Mouse (Mus musculus) embryo, embryonic 10.5 days (tissue): ENCODE measurements around the gene Lpp.

Experiments used
- DNase-seq: peaks from one replicate; pipeline ENCODE4 v3.0.0-alpha.2; 2015; ENCODE audit warnings: low spot score

The Lpp gene

DNA sequence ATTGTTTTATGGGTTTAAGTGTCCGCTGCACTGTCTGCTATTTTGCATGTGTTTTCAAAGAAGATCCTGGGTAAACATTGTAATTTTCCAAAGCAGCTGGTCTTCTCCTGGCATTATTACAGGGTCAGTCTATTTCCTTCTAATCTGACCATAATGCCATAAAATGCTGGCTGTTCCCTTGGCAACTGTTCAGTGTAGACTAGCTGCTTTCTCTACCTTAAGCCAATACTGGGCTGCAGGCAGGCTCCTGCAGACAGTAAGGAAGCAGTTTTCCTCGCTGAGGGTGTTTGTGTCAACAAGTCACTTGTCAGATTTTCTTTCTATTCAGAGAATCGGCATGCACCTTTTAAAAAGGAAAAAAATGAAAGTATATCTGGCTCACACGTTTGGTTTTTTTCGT lies 537.3 kb downstream of the Lpp start:
- no peak for DNase-seq

DNA sequence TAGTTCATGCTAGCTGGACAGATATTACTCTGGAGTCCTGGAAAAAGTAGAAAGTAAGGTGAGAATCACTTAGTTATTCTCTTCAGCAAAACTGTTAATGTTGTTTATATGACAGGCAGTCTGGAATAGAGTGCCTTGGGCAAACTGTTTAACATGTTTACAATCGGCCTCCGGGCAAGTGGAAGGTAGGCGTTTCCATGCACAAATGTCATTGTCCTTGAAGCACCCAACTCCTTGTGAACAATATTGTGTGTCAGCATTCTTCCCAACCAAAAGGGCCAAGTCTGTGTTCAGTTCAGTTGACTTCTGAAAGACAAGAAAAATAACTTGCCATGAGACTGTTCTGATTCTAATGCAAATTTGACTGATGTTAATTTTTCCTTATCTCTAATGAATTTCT lies 539.5 kb downstream of the Lpp start:
- no peak for DNase-seq

DNA sequence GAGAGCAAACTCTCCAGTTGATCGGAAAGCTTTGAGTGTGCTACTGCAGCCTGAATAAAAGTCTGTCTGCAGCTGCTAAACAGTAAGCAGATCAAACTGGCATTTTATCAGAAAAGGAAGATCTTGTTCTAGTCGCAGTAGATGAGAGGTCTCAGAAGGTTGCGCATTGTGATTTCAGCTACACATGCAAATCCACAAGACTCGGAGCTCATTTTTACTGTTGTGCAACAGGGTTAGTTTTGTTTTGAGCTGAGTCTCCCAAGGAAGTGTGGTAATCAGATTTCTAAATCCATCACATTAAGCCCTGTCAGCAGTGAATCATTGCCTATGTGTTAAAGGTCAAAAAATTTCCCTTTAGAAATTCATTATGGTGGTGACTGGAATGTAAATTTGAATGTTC lies 540.4 kb downstream of the Lpp start:
- no peak for DNase-seq

DNA sequence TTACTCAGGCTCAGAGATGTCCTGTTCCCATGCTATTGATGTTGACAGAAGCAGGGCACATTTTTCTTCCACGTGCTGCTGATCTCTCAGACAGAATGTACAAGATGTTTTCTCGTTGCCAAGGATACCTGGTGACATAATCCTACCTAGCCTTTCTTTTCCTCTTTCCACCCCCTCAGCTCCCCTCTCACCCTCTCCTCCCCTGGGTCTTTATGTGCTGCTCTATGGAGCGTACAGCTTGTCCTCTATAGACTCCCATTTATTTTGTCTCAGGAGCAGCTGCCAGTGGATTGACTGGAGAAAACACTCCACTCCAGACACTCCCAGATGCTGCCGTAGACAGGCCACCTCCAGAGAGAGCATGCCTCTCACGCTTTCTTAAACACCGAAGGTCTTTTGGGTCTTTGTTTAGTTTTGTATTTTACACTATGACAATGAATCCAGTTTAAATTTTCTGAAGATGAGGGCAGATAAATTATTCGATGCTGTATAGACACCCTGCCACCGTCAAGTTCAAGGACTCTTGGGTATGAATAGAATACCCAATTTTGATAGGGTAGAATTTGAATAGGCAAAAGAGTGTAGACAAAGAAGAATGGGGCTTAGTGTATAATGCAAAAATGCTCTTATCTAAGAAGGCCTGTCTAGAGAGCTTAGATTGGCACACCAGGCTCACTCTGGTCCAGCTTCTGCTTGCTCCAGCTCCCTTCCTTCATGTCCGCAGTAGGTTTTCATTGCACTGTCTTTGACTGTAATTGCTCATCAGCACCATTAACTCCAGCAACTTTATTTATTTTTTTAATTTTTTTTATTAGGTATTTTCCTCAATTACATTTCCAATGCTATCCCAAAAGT lies 548.2 kb downstream of the Lpp start:
- peak; percentile 60 for DNase-seq

DNA sequence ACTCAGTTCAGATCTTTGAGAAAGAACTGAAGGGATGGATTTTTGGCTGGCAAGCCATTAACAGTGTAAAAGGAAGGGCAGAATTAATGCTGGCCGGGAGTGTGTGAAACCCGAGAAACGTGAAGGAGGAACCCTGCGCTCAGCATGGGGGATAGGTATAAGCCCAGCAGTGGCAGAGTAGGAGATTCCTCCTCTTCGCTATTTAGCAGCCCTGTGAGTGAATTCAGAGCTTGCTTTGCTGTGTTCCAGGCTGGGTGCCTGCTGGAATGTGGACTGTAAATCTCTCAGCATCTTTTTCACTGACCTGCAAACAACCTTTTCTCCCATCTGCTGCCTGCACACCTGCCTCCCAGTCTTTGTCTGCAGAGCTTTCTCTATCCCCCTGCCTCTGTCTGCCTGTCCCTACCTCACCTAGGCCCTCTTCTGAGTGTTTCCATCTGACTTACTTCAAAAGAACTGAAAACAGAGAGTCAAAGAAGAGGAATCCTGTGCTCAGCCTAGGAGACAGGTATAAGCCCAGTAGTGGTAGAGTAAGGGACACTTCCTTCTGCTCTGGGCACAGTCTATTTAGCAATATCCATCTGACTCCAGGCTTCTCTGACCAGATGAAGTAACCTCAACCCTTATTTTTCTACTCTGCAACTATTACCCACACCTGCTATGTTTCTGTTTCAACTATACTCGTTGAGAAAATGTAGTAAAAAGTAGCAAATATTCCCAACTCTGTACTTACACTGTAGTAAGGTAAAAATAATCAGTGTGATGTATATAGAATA lies 550.4 kb downstream of the Lpp start:
- peak; percentile 30 for DNase-seq

DNA sequence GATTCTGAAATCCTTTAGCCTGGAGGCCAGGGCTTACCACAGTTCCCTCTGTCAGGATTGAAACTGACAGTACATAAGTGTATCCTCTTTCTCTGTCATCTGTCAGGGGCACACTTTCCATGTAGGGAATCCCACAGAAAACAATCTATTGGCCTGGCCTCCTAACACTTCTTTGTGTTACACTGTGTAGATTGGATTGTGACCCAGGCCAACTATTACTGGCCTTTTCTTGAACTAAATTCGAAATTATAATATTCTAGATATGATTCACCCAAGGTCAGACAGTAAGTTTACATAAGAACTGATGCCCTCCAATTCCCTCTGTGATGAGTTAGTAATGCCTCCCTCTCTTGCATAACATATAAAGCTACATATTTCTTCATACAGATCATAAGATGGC lies 553.0 kb downstream of the Lpp start:
- DNase-seq: no peak

DNA sequence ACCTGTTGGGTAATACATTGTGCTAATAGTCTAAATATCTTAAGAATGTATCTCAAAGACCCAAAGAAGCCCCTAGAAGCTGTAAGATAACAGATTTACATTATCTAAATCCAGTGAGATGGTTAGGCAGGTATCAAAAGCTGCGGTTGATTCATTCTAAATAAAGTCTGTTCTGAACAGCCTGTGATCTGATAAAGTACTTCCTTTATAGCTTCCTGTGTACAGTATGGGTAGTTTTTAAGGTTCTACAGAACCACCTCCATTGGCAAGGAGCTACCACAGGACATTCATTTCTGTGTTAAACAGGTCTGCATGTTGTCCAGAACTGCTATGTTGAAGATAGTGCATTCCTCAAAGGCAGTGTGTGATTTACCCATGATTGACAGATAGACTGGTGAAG lies 554.2 kb downstream of the Lpp start:
- DNase-seq: no peak

DNA sequence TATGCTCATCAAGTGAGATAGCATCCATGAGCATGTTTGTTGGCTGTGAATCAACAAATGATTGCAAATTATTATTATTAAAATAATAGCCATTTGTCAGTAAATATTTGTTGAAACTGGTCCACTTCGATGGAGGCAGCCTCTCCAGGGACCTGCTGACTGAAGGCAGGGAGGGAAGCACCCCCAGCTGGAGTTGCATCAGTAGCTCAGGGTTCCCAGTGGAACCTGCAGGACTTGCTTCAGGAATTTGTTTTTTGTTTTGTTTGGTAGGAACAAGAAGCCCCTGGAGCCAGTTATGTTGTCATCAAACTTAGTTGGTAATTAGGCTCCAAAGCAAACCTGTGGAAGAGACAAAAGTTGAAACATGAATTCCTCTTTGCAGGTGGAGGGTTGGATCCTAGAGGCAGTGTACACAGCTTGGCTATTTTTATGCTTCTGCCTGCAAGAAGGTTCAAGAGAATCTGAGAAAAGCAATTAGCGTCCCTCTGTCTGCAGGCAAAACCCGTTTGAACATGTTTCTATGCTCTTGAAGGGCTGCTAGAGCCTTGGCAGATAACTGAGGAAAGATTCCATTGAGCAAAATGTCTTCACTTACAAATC lies 554.9 kb downstream of the Lpp start:
- no peak for DNase-seq

DNA sequence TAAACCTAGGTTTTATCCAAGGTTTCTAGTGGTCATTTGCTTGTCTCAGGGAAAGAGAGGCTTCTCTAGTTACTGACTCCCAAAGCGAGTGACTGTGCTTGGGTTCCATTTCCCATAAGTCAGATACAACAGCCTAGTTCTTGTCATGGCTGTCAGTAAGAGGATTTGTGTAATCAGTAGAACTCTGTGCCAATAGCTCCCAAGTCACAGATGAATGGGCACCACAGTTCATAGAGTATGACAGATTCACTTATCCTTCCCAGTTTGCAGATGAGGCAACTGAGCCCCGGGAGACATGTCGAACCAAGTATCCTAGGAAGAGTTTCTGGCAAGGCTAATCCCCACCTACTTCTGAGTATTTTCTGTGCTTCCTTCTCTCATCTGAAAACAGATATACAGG lies 556.0 kb downstream of the Lpp start:
- no peak for DNase-seq

DNA sequence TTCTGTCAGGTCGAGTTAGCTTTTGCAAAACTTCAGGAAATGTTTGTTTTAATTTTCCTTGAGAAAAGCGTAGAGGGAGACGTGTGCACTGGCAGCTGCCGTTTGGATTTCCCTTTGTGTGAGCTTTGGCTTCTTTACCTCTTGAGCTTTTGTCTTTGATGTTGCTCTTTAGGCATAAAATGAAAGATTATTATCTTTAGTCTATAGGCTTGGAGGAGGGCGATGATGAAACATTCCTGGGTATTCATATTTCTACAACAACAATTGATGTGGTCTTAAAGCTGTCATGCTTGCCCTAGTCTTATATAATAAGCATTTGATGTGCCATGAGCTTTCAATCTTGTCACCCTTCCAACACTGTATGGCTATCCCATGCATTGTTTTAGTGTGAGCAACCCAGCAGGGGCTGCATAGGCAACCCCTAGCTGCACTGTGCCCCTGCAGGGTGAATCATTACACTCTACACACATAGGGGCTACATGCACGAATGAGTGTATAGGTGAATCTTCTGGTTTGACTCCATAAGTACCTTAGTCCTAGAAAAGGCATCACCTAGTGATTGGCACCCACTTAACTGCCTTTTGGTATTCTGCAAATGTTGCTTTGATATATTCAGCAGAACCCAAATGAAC lies 556.9 kb downstream of the Lpp start:
- DNase-seq: no peak

DNA sequence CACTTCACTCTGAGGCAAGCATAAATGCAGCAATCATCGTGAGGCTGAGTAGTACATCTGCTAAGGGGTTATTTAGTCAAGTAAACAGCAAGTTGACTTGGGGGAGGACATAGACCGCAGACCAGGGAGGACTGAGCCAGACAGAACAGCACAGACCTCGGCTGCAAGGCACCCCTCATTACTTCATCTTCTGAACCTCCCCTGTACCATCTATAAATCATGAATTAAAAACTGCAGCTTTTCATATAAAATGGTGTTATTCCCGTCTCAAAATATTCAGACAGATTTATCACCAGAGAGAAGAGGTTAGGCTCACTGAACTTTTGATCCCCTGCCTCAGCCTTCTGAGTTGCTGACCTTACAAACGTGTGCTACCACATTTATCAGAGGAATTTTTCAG lies 558.6 kb downstream of the Lpp start:
- no peak for DNase-seq

DNA sequence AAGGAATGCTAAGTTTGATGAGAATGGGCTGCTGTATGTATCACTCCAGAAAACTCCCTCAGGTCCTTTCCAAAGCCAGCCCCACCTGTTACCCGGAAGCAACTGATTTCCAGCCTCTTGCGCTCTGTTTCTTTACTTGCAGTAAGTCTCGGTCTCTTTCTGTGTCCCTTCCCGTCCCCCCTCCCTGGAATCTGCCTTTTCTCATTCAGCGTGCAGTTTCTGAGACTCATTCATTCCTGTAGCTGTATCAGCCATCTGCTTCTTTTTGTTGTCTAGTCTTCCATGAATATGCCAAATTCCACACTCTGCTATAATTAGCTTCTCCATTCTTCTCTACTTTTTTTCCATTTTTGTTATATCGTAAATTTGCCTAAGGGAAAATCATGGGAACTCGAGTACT lies 561.7 kb downstream of the Lpp start:
- no peak for DNase-seq

DNA sequence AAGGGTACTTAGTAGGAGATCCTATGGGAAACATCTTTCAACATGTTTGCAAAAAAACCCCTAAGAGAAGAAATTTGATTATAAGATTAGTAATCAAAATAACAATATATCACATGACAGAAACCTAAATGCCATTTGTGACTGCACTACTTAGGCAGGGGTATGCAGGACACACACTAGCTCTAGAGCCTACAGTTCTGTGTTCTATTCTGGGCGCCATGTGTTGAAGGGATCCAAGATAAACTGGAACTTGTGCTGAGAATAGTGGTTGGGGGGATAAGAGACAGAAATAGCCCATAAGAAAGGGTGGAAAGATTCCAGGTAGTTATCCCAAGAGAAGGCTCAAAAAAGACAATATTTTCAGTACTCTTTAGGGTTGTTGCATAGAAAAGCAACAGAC lies 565.4 kb downstream of the Lpp start:
- no peak for DNase-seq

DNA sequence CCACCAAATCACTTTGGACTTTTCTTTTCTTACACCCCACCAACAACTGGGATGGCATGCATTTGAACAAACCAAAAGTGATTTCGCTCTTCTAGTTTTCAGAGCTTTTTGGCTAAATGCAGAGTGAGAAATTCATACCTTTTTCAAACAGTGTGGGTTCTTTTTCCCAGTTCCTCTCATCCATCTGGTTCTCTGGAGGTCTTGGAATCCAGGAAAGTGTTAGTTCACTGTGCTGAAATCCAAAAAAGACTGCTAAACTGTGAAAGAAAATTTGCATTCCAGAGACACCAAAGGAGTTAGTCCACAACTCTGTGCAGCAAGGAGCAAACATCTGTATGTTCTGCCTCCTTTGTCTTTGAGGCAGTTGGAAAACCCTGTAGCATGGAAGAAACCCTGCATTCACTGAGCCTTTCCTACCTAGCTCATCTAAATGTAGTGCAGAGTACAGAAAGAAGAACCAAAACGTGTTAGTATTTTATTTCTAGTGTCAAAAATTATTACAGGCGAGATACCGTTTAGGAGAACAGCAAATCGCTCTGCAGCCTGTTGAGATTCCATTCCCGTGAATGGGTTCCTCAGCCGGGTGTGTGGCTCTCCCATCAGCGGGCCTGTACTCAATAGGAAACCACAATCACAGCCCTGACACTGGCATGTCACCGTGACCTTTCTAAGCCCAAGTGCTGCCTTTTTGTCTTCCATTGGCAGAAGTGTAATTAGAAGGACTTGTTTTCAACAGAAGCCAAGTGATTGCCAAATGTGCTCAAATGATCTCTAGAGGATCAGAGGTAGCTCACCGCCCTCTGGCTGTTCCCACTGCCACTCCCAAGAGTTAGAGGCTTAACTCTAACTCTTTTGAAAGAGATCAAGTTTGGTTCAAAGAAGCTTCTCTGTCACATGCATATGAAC lies 567.8 kb downstream of the Lpp start:
- DNase-seq: no peak

DNA sequence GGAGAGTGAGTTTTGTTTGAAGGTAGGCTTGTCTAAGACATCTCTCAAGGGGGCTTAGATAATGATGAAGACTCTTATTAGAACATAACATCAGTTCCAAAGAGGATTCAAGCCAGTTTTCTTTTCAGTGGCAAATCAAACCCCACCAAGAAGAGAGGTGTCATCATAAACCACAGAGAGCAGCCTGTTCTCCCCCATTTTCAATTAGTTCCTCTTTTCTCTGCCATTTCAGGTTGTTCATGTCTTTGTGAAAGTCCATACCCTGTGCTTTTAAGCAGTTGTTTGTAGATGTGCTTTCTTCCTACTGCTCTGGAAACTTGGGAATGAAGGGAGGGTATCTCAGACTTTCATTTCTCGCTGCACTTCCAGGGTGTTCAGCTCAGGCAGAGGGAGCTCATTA lies 571.0 kb downstream of the Lpp start:
- DNase-seq: no peak

DNA sequence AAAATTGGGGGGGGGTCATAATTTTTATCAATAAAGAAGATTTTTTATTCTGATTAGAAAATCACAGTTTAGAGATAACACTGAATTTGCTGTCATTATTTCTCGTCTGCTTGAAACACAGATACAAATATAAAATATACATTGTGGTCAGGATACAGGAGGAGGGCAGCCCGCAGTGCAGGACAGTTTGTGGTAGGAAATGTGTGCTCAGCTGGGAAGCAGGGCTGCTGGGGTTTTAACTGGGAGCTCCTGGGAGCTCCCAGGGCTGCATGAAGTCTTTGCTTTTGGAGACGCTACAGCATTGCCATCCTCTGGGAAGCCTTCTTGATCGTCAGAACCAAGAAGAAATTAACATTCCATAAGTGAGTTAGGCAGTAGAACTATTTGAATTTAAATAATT lies 571.8 kb downstream of the Lpp start:
- no peak for DNase-seq

DNA sequence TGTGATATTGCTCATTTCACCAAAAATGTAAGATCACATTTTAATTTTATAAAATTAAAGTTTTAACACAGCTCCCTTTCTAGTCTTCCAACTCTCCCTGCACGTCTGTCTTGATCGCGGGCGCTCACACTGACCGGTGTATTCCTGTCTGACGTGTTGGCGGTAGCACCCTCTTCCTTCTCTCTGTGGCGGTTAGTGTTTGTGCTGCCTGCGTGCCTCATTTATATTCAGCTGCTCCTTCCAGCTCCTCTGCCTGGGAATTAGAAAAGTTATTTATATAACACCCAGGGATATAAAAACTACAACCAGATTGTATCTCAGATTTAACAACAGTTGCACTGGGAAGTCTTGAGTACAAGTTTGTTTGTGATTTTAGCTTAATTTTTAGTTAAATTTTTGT lies 573.2 kb downstream of the Lpp start:
- DNase-seq: no peak

DNA sequence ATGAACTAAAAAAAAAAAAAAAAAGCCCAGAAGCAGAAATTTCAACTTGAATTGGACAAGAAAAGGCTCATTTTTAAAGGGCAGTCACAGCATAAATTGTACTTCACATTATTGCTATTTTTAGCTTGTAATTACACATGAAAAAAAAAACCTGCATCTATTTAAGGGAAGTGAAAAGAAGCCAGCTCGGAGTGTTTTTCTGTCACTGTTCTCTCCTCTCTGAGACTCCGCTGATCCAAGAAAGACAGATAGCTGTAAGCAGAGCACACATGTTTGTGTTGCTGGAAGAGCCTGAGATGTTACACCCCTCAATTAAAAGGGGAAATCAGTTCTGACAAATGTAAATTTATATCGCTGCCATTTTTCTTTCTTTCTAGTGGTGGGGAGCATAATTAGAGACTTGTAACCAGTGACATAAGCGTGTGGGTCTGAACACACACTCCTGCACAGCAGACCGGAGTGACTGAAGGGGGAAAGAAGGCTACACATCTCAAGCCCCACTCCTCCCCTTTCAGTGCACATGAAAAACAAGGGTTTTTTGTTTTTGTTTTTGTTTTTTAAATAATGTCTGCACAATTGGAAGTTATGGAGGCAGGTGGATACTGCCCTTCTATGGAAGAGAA lies 579.8 kb downstream of the Lpp start:
- DNase-seq: no peak

DNA sequence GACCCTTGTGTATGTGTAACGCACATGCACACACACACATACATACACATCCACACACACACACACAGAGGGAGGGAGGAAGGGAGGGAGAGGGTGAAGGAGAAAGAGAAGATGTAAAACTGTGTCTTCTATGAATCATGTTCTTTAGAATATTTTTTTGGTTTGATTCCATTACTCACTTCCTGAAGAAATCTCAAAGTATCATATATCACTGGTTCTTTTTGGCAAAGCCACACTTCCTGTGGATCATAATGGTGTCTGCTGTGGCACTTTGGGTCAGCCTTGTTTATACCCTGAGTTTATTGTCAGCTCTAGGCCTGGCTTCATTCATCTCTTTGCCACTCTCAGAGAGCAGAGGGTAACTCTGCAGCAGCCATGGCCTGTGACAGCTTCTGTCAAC lies 584.5 kb downstream of the Lpp start:
- DNase-seq: peak; percentile 10

DNA sequence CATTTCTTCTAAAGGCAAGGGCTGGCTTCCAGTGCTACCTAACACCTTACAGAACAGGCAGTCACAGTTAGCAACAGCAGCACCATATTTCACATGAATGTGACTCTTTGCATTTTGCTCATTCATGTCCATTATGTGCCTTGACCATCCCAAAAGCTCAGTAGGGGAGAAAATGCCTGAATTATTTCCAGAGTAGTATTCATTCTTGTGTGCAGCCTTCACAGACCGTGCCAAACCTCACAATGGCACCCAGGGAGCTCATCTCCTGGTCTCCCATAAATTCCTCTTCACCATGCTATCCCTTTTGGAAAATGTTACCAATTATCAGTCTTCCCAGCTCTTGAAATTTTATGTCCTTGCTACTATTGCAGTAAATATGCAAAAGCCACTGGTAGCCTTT lies 584.9 kb downstream of the Lpp start:
- no peak for DNase-seq

DNA sequence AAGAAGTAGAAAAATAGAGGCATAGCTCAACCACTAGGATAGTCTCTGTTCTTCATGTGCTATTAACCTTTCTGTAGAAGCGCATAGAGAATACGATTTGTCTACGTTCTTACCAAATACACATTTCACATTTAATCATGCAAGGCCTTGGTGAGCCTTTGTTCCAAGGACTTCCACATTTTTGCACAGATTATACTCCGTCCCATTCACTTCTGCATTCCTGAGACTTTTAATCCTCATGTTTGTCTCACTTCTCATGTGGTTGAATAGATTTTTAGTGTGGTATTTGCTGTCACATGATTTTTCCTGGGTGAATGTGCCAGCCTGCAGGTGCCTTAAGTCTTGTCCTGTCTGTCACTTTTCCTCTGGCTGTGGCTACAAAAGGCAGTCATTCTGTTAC lies 586.1 kb downstream of the Lpp start:
- DNase-seq: no peak
